Mouse (Mus musculus) testis, adult 2 months (tissue): ENCODE data around the gene Klhdc1.

Experiments
- CTCF ChIP-seq: fragments of 200-500 bp; IDR thresholded peaks from 2 replicates; pipeline ENCODE4 v1.5.1; 2012; ENCODE audit warnings: low read depth, mild to moderate bottlenecking, inconsistent platforms, low read length, moderate library complexity; ENCODE audit not compliant: control insufficient read depth, insufficient read depth, insufficient replicate concordance
- POLR2A ChIP-seq: fragments of 200-500 bp; IDR thresholded peaks from 2 replicates; pipeline ENCODE4 v1.6.1; 2012; ENCODE audit warnings: low read depth, mild to moderate bottlenecking, inconsistent platforms, low read length, moderate library complexity; ENCODE audit not compliant: control insufficient read depth

DNA sequence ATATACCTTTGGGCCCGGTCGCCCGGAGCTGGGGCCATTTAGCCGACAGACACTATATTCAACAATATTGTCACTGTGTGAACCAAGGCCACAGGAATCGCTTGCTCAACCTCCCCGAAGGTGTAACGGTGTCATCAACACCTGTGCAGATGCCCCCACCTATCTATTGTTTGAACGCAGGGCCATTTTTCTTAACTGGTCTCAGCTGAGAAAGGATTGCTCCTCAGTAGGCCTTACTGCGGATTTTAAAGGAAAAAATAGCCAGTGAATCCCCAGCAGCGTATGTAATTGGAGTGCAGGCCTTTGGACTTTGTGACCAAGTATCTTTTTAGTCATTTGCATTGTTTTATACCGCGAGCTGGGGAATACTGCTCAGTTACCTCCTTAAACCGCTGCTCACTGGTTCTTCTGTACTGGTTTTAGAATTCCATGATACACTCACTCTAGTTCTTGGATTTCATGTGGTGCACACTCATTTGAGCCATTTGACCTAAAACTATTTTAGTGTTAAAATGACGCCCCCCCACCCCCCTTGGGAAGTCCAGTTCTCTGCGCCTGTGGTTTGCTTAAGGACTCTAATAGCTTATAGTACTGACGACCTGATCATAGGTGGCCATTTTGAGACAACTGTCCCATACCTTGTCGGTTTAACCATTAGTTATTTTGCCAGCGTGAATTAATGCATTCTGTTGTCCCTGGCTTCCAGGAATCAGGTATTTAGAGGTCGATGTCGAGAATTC is 56.6 kb downstream of the Klhdc1 start:
- TF ChIP-seq POLR2A (no peak), CTCF (no peak)
